Mouse (Mus musculus) testis, adult 2 months (tissue): ENCODE measurements around the gene Ano5.

Experiments used
- CTCF ChIP-seq: fragments of 200-500 bp; IDR thresholded peaks from 2 replicates; pipeline ENCODE4 v1.5.1; 2012; ENCODE audit warnings: low read depth, mild to moderate bottlenecking, inconsistent platforms, low read length, moderate library complexity; ENCODE audit not compliant: control insufficient read depth, insufficient read depth, insufficient replicate concordance
- POLR2A ChIP-seq: fragments of 200-500 bp; IDR thresholded peaks from 2 replicates; pipeline ENCODE4 v1.6.1; 2012; ENCODE audit warnings: low read depth, mild to moderate bottlenecking, inconsistent platforms, low read length, moderate library complexity; ENCODE audit not compliant: control insufficient read depth

DNA sequence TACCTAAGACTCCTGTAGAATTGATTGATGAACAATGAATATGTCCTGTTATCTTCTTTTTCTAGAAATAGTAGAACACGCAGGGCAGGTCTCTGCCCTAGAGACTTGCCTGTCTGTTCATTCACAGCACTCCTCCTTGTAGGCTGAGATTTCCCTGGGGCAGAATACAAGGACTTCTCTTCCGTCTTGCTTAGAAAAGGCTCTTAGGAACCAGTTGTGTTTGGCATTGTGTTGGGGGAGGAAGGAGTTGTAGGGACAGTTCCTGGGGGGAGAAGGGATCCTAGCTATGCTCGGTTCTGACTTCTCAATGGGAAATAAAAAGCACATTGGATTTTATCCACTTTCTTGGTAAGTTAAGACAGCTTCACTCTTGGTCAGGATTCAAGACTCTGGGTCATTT lies 118.4 kb downstream of the Ano5 start:
- TF ChIP-seq CTCF (no peak), POLR2A (no peak)
